Mouse (Mus musculus): ENCODE measurements around the gene Syne2. TPM values are rescaled to one million over a fixed set of nuclear protein-coding genes. Genes with fewer than 3 reads are reported as not detected.

Syne2 gene
- polyA plus RNA-seq, 1 experiment from 2014 or later = 63.6 TPM

GRCm38 (mm10) chr12:75822122-75822521 lies 4.2 kb downstream of the Syne2 start:
- no peak for ATAC-seq (ENCODE audit: insufficient number of reproducible peaks, insufficient read depth, low FRiP score, low read depth)
- no peaks in the 10 kb centered on the region for H3K36me3 ChIP-seq (ENCODE audit: control insufficient read depth, insufficient read depth, low read length)
- H3K4me2 ChIP-seq (replicated peaks; ENCODE audit: low read depth, low read length) = no peak overlapping the region
- H3K9ac ChIP-seq (replicated peaks; ENCODE audit: low read depth, low read length) = no peak overlapping the region
- no peaks in the 10 kb centered on the region for H3K27me3 ChIP-seq (ENCODE audit: control insufficient read depth, insufficient read depth, low read length)
- no peak overlapping the region for H3K27ac ChIP-seq (ENCODE audit: low read length)
- WGBS = 23% methylated on average over 6 of the region's 6 CpGs
- no peaks in the 10 kb centered on the region for H3K9me3 ChIP-seq (ENCODE audit: control insufficient read depth, low read depth, low read length)
- no peak overlapping the region for H3K4me3 ChIP-seq (ENCODE audit: low read depth, low read length)
- peaks cover 18% of the 10 kb centered on the region for H3K4me1 ChIP-seq (ENCODE audit: control insufficient read depth, insufficient read depth, low read length)

DNA sequence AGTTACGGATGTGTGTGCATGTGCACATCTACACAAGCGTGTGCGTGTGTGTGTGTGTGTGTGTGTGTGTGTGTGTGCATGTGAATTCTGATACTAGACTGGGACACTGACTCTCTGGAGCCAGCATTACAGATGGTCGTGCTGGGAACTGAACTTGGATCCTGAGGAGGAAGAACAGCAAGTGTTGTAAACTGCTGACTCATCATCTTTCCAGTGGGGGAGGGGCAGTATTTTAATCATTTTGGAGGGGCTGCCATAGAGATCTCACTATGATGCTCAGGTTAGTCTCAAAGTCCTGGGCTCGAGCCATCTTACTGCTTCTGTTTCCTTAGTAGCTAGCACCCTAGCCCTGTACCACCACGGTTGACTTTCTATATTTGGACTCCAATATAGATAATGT lies 5.5 kb downstream of the Syne2 start:
- no peak overlapping the region for H3K9ac ChIP-seq (replicated peaks; ENCODE audit: low read depth, low read length)
- no peak overlapping the region for H3K4me3 ChIP-seq (ENCODE audit: low read depth, low read length)
- H3K36me3 ChIP-seq (ENCODE audit: control insufficient read depth, insufficient read depth, low read length) = no peaks in the 10 kb centered on the region
- no peak for ATAC-seq (ENCODE audit: insufficient number of reproducible peaks, insufficient read depth, low FRiP score, low read depth)
- no peak overlapping the region for H3K27ac ChIP-seq (ENCODE audit: low read length)
- WGBS = 86% methylated on average over 6 of the region's 6 CpGs
- H3K9me3 ChIP-seq (ENCODE audit: control insufficient read depth, low read depth, low read length) = no peaks in the 10 kb centered on the region
- no peak overlapping the region for H3K4me2 ChIP-seq (replicated peaks; ENCODE audit: low read depth, low read length)
- H3K27me3 ChIP-seq (ENCODE audit: control insufficient read depth, insufficient read depth, low read length) = no peaks in the 10 kb centered on the region
- peaks cover 22% of the 10 kb centered on the region for H3K4me1 ChIP-seq (ENCODE audit: control insufficient read depth, insufficient read depth, low read length)

GRCm38 (mm10) chr12:75825458-75825857 lies 7.5 kb downstream of the Syne2 start:
- ATAC-seq (ENCODE audit: insufficient number of reproducible peaks, insufficient read depth, low FRiP score, low read depth) = no peak
- Histone ChIP-seq H3K36me3 (ENCODE audit: control insufficient read depth, insufficient read depth, low read length) (no peaks in the 10 kb centered on the region), H3K4me3 (ENCODE audit: low read depth, low read length) (no peak overlapping the region), H3K9ac (replicated peaks; ENCODE audit: low read depth, low read length) (no peak overlapping the region), H3K27ac (ENCODE audit: low read length) (no peak overlapping the region), H3K4me2 (replicated peaks; ENCODE audit: low read depth, low read length) (no peak overlapping the region), H3K27me3 (ENCODE audit: control insufficient read depth, insufficient read depth, low read length) (no peaks in the 10 kb centered on the region), H3K9me3 (ENCODE audit: control insufficient read depth, low read depth, low read length) (no peaks in the 10 kb centered on the region), H3K4me1 (ENCODE audit: control insufficient read depth, insufficient read depth, low read length) (peaks cover 19% of the 10 kb centered on the region; the same call in 1 of the 2 replicates)
- WGBS = 89% methylated on average over 7 of the region's 7 CpGs

GRCm38 (mm10) chr12:75826699-75827353 lies 8.9 kb downstream of the Syne2 start:
- Histone ChIP-seq H3K27ac (ENCODE audit: low read length) (0 out of 2 replicates have a peak overlapping the region, but pooled peaks have one; percentile 15), H3K36me3 (ENCODE audit: control insufficient read depth, insufficient read depth, low read length) (no peaks in the 10 kb centered on the region)

DNA sequence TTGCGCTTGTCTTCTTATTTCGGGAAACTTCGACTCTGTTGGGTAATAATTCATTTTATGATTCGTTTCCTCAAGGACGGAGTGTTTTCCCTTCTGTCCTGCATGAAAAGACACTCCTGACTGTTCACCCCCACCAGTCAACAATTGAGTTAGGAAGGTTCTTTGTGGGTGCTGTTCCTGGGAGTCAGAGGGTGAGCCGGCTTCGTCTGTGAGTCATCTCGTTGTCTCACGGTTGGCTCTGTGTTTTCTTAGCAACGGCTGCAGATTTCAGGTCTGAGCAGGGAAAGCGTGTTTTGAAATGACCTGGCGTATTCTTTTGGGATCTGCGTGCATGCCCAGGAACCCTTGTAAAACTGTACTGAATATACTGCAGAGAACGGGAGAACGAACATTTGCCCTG lies 9.8 kb downstream of the Syne2 start:
- Histone ChIP-seq H3K4me2 (replicated peaks; ENCODE audit: low read depth, low read length) (no peak overlapping the region), H3K27me3 (ENCODE audit: control insufficient read depth, insufficient read depth, low read length) (no peaks in the 10 kb centered on the region), H3K27ac (ENCODE audit: low read length) (no peak overlapping the region), H3K9me3 (ENCODE audit: control insufficient read depth, low read depth, low read length) (no peaks in the 10 kb centered on the region), H3K36me3 (ENCODE audit: control insufficient read depth, insufficient read depth, low read length) (no peaks in the 10 kb centered on the region), H3K9ac (replicated peaks; ENCODE audit: low read depth, low read length) (no peak overlapping the region), H3K4me3 (ENCODE audit: low read depth, low read length) (no peak overlapping the region), H3K4me1 (ENCODE audit: control insufficient read depth, insufficient read depth, low read length) (0 out of 2 replicates have a peak, but pooled peaks cover 8% of the 10 kb centered on the region)
- WGBS = 75% methylated on average over 15 of the region's 15 CpGs
- ATAC-seq (ENCODE audit: insufficient number of reproducible peaks, insufficient read depth, low FRiP score, low read depth) = no peak

More at GRCm38 (mm10) chr12:75826699-75827353, 8.9 kb downstream of the Syne2 start:
- WGBS = 61% methylated on average over 10 of the region's 10 CpGs
- H3K4me2 ChIP-seq (replicated peaks; ENCODE audit: low read depth, low read length) = no peak overlapping the region
- H3K4me3 ChIP-seq (ENCODE audit: low read depth, low read length) = no peak overlapping the region
- no peaks in the 10 kb centered on the region for H3K9me3 ChIP-seq (ENCODE audit: control insufficient read depth, low read depth, low read length)
- no peaks in the 10 kb centered on the region for H3K27me3 ChIP-seq (ENCODE audit: control insufficient read depth, insufficient read depth, low read length)
- peaks cover 15% of the 10 kb centered on the region; the same call in 1 of the 2 replicates for H3K4me1 ChIP-seq (ENCODE audit: control insufficient read depth, insufficient read depth, low read length)
- H3K9ac ChIP-seq (replicated peaks; ENCODE audit: low read depth, low read length) = no peak overlapping the region
- ATAC-seq (ENCODE audit: insufficient number of reproducible peaks, insufficient read depth, low FRiP score, low read depth) = no peak

DNA sequence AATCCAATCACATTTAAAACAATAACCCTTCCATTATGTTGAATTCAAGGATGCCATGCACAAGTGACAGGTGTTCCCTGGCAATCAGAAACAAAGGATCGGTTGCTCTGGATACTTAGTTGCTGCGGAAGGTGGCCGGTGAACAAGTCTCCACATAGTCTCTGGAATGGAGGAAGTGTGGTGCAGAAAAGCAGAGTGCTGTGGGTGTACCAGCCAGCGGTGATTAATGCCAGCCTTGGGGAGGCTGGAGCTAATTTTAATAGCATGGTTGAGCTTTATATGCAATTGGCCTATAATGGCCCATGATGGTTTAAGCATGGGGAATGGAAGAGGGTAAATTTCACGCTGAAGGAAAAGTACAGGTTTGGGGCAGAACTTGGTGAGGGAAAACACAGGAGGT lies 11.7 kb downstream of the Syne2 start:
- Histone ChIP-seq H3K9me3 (ENCODE audit: control insufficient read depth, low read depth, low read length) (no peaks in the 10 kb centered on the region), H3K4me1 (ENCODE audit: control insufficient read depth, insufficient read depth, low read length) (peaks cover 24% of the 10 kb centered on the region), H3K27me3 (ENCODE audit: control insufficient read depth, insufficient read depth, low read length) (no peaks in the 10 kb centered on the region), H3K4me3 (ENCODE audit: low read depth, low read length) (no peak overlapping the region), H3K36me3 (ENCODE audit: control insufficient read depth, insufficient read depth, low read length) (no peaks in the 10 kb centered on the region), H3K9ac (replicated peaks; ENCODE audit: low read depth, low read length) (no peak overlapping the region), H3K4me2 (replicated peaks; ENCODE audit: low read depth, low read length) (no peak overlapping the region), H3K27ac (ENCODE audit: low read length) (no peak overlapping the region)
- WGBS = 86% methylated on average over 5 of the region's 5 CpGs
- no peak for ATAC-seq (ENCODE audit: insufficient number of reproducible peaks, insufficient read depth, low FRiP score, low read depth)

GRCm38 (mm10) chr12:75833149-75833959 lies 15.4 kb downstream of the Syne2 start:
- H3K27ac ChIP-seq (ENCODE audit: low read length) = peak overlapping the region; percentile 59; the same call in 1 of the 2 replicates
- ATAC-seq (ENCODE audit: insufficient number of reproducible peaks, insufficient read depth, low FRiP score, low read depth) = peak; percentile 57
- no peaks in the 10 kb centered on the region for H3K27me3 ChIP-seq (ENCODE audit: control insufficient read depth, insufficient read depth, low read length)
- H3K4me3 ChIP-seq (ENCODE audit: low read depth, low read length) = no peak overlapping the region
- peaks cover 37% of the 10 kb centered on the region for H3K4me1 ChIP-seq (ENCODE audit: control insufficient read depth, insufficient read depth, low read length)
- no peaks in the 10 kb centered on the region for H3K36me3 ChIP-seq (ENCODE audit: control insufficient read depth, insufficient read depth, low read length)
- H3K9me3 ChIP-seq (ENCODE audit: control insufficient read depth, low read depth, low read length) = no peaks in the 10 kb centered on the region
- no peak overlapping the region for H3K9ac ChIP-seq (replicated peaks; ENCODE audit: low read depth, low read length)
- 50% methylated on average over 12 of the region's 12 CpGs for WGBS
- H3K4me2 ChIP-seq (replicated peaks; ENCODE audit: low read depth, low read length) = peak overlapping the region; percentile 29

DNA sequence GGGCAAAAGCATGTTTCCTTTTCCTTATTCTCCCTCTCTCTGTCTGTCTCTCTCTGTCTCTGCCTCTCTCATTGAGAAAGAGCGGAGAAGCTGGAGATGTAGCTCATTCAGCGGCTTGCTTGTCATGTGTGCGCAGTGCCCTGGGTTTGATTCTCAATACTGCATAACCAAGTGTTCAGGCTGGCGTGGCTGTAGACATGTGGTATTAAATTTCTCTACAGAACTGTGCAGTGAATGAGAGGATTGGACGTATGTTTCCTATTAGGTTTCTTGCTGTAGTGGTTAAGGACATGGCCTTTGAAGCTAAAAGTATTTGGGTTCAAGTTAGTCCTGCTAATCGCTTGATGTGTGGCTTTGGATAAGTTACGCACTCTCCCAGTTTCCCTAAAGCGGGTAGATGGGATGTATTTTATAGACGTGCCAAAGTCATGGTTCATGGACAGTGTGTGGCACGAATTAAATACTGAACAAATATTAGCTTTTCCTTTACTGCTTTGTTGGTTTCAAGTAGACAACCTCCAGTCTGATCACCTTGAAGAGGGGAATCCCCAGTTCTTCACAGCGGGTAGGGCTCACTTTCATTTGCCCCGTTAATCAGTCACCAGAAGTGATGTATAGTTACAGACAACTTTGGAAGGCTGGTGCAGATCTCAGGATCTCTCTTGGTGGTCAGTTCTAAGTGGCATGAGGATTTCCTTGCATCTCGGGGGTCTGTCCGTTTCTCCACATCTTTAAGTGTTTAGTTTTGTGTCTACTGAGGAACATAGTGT lies 16.2 kb downstream of the Syne2 start:
- no peaks in the 10 kb centered on the region for H3K27me3 ChIP-seq (ENCODE audit: control insufficient read depth, insufficient read depth, low read length)
- peak overlapping the region; percentile 59; the same call in 1 of the 2 replicates for H3K27ac ChIP-seq (ENCODE audit: low read length)
- peak overlapping the region; percentile 29 for H3K4me2 ChIP-seq (replicated peaks; ENCODE audit: low read depth, low read length)
- H3K9me3 ChIP-seq (ENCODE audit: control insufficient read depth, low read depth, low read length) = no peaks in the 10 kb centered on the region
- WGBS = 54% methylated on average over 14 of the region's 14 CpGs
- H3K4me1 ChIP-seq (ENCODE audit: control insufficient read depth, insufficient read depth, low read length) = peaks cover 36% of the 10 kb centered on the region
- no peaks in the 10 kb centered on the region for H3K36me3 ChIP-seq (ENCODE audit: control insufficient read depth, insufficient read depth, low read length)
- no peak for ATAC-seq (ENCODE audit: insufficient number of reproducible peaks, insufficient read depth, low FRiP score, low read depth)
- no peak overlapping the region for H3K9ac ChIP-seq (replicated peaks; ENCODE audit: low read depth, low read length)
- no peak overlapping the region for H3K4me3 ChIP-seq (ENCODE audit: low read depth, low read length)

All from stomach, embryonic 14.5 days (tissue).